Mouse (Mus musculus): ENCODE data around the gene B3galt4.

DNA sequence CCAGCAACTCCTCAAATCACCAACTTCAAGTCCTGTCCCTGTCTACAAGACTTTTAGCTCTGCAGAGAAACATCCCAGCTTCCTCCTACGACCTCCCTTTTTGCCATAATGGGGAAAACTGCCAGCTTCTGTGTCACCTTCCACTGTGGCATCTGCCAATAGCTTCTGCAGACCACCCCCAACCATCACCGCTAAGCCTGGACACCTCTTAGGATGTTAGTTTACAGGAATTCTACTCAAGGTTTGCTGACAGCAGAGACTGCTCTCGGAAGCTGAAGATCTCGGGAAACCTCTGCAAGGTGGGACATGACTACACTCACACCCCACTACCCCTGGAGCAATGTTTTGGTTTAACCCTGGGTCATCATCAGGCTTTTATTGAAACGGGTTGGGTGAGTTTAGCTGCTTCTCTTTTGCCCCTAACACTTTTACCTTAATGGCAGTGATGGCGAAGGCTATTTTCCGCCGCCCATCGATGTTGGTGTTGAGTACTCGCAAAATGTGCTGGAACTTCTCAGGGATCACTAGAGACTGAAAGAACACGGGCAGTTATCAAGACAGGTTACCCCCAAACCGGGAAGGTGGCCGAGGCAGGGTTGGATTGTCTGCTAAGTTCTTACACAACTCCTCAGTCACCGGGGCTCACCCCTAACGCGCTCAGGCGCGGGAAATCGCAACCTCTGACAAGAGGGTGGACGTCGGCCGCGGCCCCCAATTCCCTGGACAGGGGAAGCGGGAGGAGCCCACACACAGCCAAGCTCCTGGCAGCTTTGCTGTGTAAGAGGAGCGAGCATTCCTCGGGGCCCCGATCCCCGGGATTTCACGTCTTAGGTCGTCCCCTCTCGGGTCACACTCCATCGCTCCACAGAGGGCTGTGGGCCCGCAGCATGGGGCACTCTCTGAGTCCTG, 3.6 kb upstream of the B3galt4 start:
- no peak for TF ChIP-seq CTCF (conservative IDR thresholded peaks at IDR 0.05; ENCODE audit: low read length)
- TF ChIP-seq NANOG (IDR thresholded peaks at IDR 0.05; ENCODE audit: borderline replicate concordance, low read length), result no peak

Measured in E14TG2a.4 (cell line).